Mouse (Mus musculus) heart, postnatal 0 days (tissue): Measurements from ENCODE around the gene Siae.

ENCODE experiments used
- CTCF ChIP-seq: IDR thresholded peaks from 2 replicates; pipeline ENCODE4 v1.5.1; 2016; ENCODE audit warnings: antibody characterized with exemption, control low read depth, low read depth
- EP300 ChIP-seq: IDR thresholded peaks from 2 replicates; pipeline ENCODE4 v1.6.1; 2016; ENCODE audit warnings: antibody characterized with exemption, low read depth

DNA sequence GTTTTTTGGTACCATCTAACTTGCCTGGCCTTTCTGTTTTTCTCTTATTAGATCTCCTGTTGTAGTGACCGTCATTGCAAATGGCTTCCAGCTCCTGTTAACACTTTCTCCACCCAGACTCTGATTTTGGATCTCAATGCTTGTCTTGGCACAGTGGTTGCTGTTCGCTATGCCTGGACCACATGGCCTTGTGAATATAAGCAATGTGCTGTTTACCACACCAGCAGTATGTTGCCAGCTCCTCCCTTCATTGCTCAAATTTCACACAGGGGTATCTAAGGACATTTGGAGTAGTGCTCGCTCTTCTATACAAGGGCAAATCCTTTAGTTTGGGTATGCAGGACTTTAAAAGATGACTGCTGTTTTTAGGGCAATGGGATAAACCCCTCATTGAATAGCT lies 90.7 kb downstream of the Siae start:
- TF ChIP-seq CTCF (no peak), EP300 (no peak)
